Mouse (Mus musculus): ENCODE measurements around the gene Gm49721. TPM values are rescaled to one million over a fixed set of nuclear protein-coding genes. Genes with fewer than 3 reads are reported as not detected.
A peak's percentile ranks its signal among the peaks of the same experiment; 100 is the strongest.
"Not testable (repeated sequence)": the region's sequence is repeated elsewhere in the genome, so short reads cannot be mapped to it uniquely, and the experiment has no call there.

The Gm49721 gene
- polyA plus RNA-seq (2014; fragmentation: Nextera tagmentation; extraction: Ambion mirVana), result 0.40 TPM in 1 of 2 replicates, not detected in the other

GRCm38 (mm10) chr17:6978287-6979248 lies at the start of gene Gm49721:
Gene Gm49721, plus strand, starts transcription at chr17:6978904.
- not testable (repeated sequence) for H3K9me3 ChIP-seq (ENCODE audit: control insufficient read depth, low read length); H3K4me1 ChIP-seq (replicated peaks; ENCODE audit: control insufficient read depth, insufficient read depth, low read length); H3K36me3 ChIP-seq (ENCODE audit: control insufficient read depth, insufficient read depth, low read length); H3K27ac ChIP-seq (ENCODE audit: low read depth, low read length); H3K27me3 ChIP-seq (ENCODE audit: control insufficient read depth, insufficient read depth, low read length)
- H3K4me2 ChIP-seq (ENCODE audit: low read depth, low read length, severe bottlenecking), result peak within 1 kb of the TSS; percentile 52
- ATAC-seq (replicated peaks; ENCODE audit: low FRiP score) (peak; percentile 99), DNase-seq (ENCODE audit: low spot score) (peak; percentile 65)
- H3K9ac ChIP-seq (ENCODE audit: low read length), result peak within 1 kb of the TSS; percentile 61
- H3K4me3 ChIP-seq (ENCODE audit: low read depth, low read length), result peak within 1 kb of the TSS; percentile 42
- WGBS, result 2% methylated on average over 24 of the region's 68 CpGs

DNA sequence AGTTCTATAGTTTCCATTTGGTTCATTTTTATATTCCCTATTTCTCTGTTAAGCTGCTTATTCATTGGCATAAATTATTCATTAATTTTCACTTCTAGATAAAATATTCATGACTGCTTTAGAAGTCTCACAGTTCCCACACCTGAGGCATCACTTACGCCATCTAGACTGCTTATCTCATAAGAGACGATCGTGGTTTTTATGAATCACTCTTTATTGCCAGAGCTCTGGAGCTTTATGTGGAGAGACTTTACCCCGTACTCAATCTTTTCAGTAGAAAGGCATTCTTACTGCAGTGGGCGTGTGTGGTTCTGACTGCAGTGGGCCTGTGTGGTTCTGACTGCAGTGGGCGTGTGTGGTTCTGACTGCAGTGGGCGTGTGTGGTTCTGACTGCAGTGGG lies 47.1 kb upstream of the Gm49721 start:
- ATAC-seq (replicated peaks; ENCODE audit: low FRiP score); H3K4me1 ChIP-seq (replicated peaks; ENCODE audit: control insufficient read depth, insufficient read depth, low read length); H3K4me2 ChIP-seq (ENCODE audit: low read depth, low read length, severe bottlenecking); H3K9ac ChIP-seq (ENCODE audit: low read length); H3K27me3 ChIP-seq (ENCODE audit: control insufficient read depth, insufficient read depth, low read length); DNase-seq (ENCODE audit: low spot score); H3K36me3 ChIP-seq (ENCODE audit: control insufficient read depth, insufficient read depth, low read length); H3K4me3 ChIP-seq (ENCODE audit: low read depth, low read length); H3K27ac ChIP-seq (ENCODE audit: low read depth, low read length); H3K9me3 ChIP-seq (ENCODE audit: control insufficient read depth, low read length): not testable (repeated sequence)
- WGBS, result 97% methylated on average over 5 of the region's 7 CpGs

DNA sequence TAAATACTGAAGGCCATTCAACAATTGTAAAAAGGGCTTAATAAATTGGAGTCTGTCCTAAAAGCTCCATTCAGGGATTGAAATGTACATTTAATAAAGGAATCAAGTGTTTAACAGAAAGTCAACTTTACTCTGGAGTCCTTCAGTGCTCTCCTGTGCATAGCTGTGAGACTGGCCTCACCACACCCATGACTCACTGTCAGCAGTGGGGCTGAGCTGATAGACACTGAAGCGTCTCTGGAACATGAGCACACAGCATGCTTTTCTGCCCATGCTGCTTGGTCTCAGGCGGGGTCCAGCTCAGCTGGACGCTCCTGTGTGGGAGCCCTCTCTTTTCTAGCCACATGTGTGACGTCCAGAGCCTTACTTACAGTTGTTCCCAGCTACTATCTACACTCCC lies 36.1 kb upstream of the Gm49721 start:
- H3K9me3 ChIP-seq (ENCODE audit: control insufficient read depth, low read length); H3K9ac ChIP-seq (ENCODE audit: low read length); H3K27ac ChIP-seq (ENCODE audit: low read depth, low read length); H3K27me3 ChIP-seq (ENCODE audit: control insufficient read depth, insufficient read depth, low read length); H3K36me3 ChIP-seq (ENCODE audit: control insufficient read depth, insufficient read depth, low read length); ATAC-seq (replicated peaks; ENCODE audit: low FRiP score); H3K4me2 ChIP-seq (ENCODE audit: low read depth, low read length, severe bottlenecking); H3K4me1 ChIP-seq (replicated peaks; ENCODE audit: control insufficient read depth, insufficient read depth, low read length); DNase-seq (ENCODE audit: low spot score); H3K4me3 ChIP-seq (ENCODE audit: low read depth, low read length): not testable (repeated sequence)
- WGBS, result no CpG with 5 or more reads among the region's 4 CpGs

GRCm38 (mm10) chr17:6947637-6947983 lies 31.1 kb upstream of the Gm49721 start:
- not testable (repeated sequence) for DNase-seq (ENCODE audit: low spot score); H3K36me3 ChIP-seq (ENCODE audit: control insufficient read depth, insufficient read depth, low read length); H3K27ac ChIP-seq (ENCODE audit: low read depth, low read length); H3K4me1 ChIP-seq (replicated peaks; ENCODE audit: control insufficient read depth, insufficient read depth, low read length); H3K27me3 ChIP-seq (ENCODE audit: control insufficient read depth, insufficient read depth, low read length); H3K9me3 ChIP-seq (ENCODE audit: control insufficient read depth, low read length); H3K9ac ChIP-seq (ENCODE audit: low read length)
- H3K4me2 ChIP-seq (ENCODE audit: low read depth, low read length, severe bottlenecking), result peak overlapping the region; percentile 50
- WGBS, result no CpG with 5 or more reads among the region's 8 CpGs
- peak overlapping the region; percentile 46 for H3K4me3 ChIP-seq (ENCODE audit: low read depth, low read length)
- ATAC-seq (replicated peaks; ENCODE audit: low FRiP score), result 0 out of 2 replicates have a peak, but pooled peaks have one; percentile 16

- H3K4me3 ChIP-seq (ENCODE audit: low read depth, low read length), result peak within 1 kb of the TSS; percentile 46
- H3K4me1 ChIP-seq (replicated peaks; ENCODE audit: control insufficient read depth, insufficient read depth, low read length); H3K9me3 ChIP-seq (ENCODE audit: control insufficient read depth, low read length); H3K27me3 ChIP-seq (ENCODE audit: control insufficient read depth, insufficient read depth, low read length); H3K36me3 ChIP-seq (ENCODE audit: control insufficient read depth, insufficient read depth, low read length): not testable (repeated sequence)
- peak within 1 kb of the TSS; percentile 55 for H3K9ac ChIP-seq (ENCODE audit: low read length)
- peak within 1 kb of the TSS; percentile 50 for H3K4me2 ChIP-seq (ENCODE audit: low read depth, low read length, severe bottlenecking)
- DNase-seq (ENCODE audit: low spot score), result peak; percentile 93
- peak; percentile 98 for ATAC-seq (replicated peaks; ENCODE audit: low FRiP score)
- peak within 1 kb of the TSS; percentile 46 for H3K27ac ChIP-seq (ENCODE audit: low read depth, low read length)
- WGBS, result under 1% methylated on average over 61 of the region's 73 CpGs
These were observed 30.5 kb upstream of the Gm49721 start, which contains the start of gene Rsph3b for GRCm38 (mm10) chr17:6947984-6948768. Gene Rsph3b, minus strand, starts transcription at chr17:6948682.

- peak overlapping the region; percentile 55 for H3K9ac ChIP-seq (ENCODE audit: low read length)
- ATAC-seq (replicated peaks; ENCODE audit: low FRiP score); H3K4me1 ChIP-seq (replicated peaks; ENCODE audit: control insufficient read depth, insufficient read depth, low read length); H3K27ac ChIP-seq (ENCODE audit: low read depth, low read length); H3K36me3 ChIP-seq (ENCODE audit: control insufficient read depth, insufficient read depth, low read length); DNase-seq (ENCODE audit: low spot score); H3K27me3 ChIP-seq (ENCODE audit: control insufficient read depth, insufficient read depth, low read length); H3K9me3 ChIP-seq (ENCODE audit: control insufficient read depth, low read length): not testable (repeated sequence)
- peak overlapping the region; percentile 46 for H3K4me3 ChIP-seq (ENCODE audit: low read depth, low read length)
- 18% methylated on average over 9 of the region's 9 CpGs for WGBS
- H3K4me2 ChIP-seq (ENCODE audit: low read depth, low read length, severe bottlenecking), result peak overlapping the region; percentile 50
These were observed 29.9 kb upstream of the Gm49721 start for GRCm38 (mm10) chr17:6948769-6949228.

DNA sequence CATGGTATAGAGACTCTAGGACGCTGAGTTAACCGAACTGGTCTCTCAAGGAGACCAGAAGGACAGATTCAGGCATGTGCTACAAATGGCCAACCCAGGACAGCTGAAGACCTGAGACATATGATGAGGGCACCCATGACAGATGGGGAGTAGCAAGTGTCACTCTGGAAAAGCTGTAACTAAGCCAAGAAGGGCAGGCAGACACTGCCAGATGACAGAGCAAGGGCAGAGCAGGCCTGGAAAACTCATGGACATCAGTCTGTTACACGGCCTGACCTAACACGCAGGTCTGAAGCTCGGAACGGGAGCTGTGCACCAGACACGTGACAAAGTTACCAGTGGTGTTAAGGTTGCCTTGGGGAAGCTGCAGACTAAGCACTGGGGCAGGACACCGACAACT lies 19.8 kb upstream of the Gm49721 start:
- H3K9me3 ChIP-seq (ENCODE audit: control insufficient read depth, low read length); H3K4me2 ChIP-seq (ENCODE audit: low read depth, low read length, severe bottlenecking); H3K9ac ChIP-seq (ENCODE audit: low read length); H3K36me3 ChIP-seq (ENCODE audit: control insufficient read depth, insufficient read depth, low read length); H3K27ac ChIP-seq (ENCODE audit: low read depth, low read length); H3K4me1 ChIP-seq (replicated peaks; ENCODE audit: control insufficient read depth, insufficient read depth, low read length); DNase-seq (ENCODE audit: low spot score); ATAC-seq (replicated peaks; ENCODE audit: low FRiP score); H3K4me3 ChIP-seq (ENCODE audit: low read depth, low read length); H3K27me3 ChIP-seq (ENCODE audit: control insufficient read depth, insufficient read depth, low read length): not testable (repeated sequence)
- WGBS, result 96% methylated on average over 5 of the region's 8 CpGs

- DNase-seq (ENCODE audit: low spot score); ATAC-seq (replicated peaks; ENCODE audit: low FRiP score); H3K27me3 ChIP-seq (ENCODE audit: control insufficient read depth, insufficient read depth, low read length): not testable (repeated sequence)
These were observed 19.0 kb upstream of the Gm49721 start for GRCm38 (mm10) chr17:6959543-6960259.

More at GRCm38 (mm10) chr17:6959543-6960259, 19.0 kb upstream of the Gm49721 start:
- not testable (repeated sequence) for H3K36me3 ChIP-seq (ENCODE audit: control insufficient read depth, insufficient read depth, low read length); H3K9me3 ChIP-seq (ENCODE audit: control insufficient read depth, low read length); H3K4me1 ChIP-seq (replicated peaks; ENCODE audit: control insufficient read depth, insufficient read depth, low read length); H3K9ac ChIP-seq (ENCODE audit: low read length); H3K27ac ChIP-seq (ENCODE audit: low read depth, low read length)
- H3K4me3 ChIP-seq (ENCODE audit: low read depth, low read length), result peak overlapping the region; percentile 42
- 79% methylated on average over 3 of the region's 6 CpGs for WGBS
- H3K4me2 ChIP-seq (ENCODE audit: low read depth, low read length, severe bottlenecking), result peak overlapping the region; percentile 40; the same call in 1 of the 2 replicates
